Mouse (Mus musculus) heart, adult 9 months (tissue): ENCODE measurements around the gene Trim28.
"Not testable (repeated sequence)": the region's sequence is repeated elsewhere in the genome, so short reads cannot be mapped to it uniquely, and the experiment has no call there.

Source experiments
- DNase-seq, 2 experiments: peaks; one replicate each; pipeline ENCODE4 v3.0.0; 2022; ENCODE audit warnings: low spot score in 2 of 2

Gene Trim28

DNA sequence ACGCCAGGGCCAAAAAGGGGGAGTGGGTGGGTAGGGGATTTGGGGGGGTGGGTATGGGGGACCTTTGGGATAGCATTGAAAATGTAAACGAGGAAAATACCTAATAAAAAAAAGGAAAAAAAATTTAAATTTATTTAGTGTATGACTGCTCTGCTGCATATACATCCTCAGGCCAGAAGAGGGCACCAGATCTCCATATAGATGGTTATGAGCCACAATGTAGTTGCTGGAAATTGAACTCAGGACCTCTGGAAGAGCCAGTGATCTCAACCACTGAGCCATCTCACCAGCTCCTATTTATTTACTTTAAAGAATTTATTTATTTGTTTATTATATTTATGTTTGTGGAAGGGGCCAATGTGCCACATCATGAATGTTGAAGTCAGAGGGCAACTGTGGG is 64.5 kb downstream of the Trim28 start:
- DNase-seq, result not testable (repeated sequence)

DNA sequence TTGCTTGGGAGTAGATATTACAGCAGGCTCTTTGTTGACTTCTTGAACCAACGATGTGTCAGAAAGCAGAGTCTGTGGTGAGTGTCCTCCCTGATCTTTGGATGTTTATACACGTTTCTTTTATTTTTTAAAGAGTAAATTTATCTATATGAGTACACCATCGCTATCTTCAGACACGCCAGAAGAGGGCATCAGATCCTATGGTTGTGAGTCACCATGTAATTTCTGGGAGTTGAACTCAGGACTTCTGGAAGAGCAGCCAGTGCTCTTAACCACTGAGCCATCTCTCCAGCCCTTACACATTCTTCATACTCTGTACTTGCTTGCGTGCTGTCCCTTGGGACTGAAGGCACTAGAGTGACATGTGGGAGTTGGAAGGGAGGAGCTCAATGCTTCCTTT is 73.4 kb downstream of the Trim28 start:
- no peak for DNase-seq
